Mouse (Mus musculus): ENCODE results near the gene Gm13694. TPM values are rescaled to one million over a fixed set of nuclear protein-coding genes. Genes with fewer than 3 reads are reported as not detected.
A peak's percentile ranks its signal among the peaks of the same experiment; 100 is the strongest.
"Not testable (repeated sequence)": the region's sequence is repeated elsewhere in the genome, so short reads cannot be mapped to it uniquely, and the experiment has no call there.

Gene Gm13694
- total RNA-seq, 2 experiments from 2014 or later: 2.0 to 2.1 TPM

GRCm38 (mm10) chr2:84008913-84009312 lies 30.2 kb downstream of the Gm13694 start:
- no peak for TF ChIP-seq CTCF (conservative IDR thresholded peaks at IDR 0.05)
- DNase-seq (ENCODE audit: low spot score in 2 of 2): peak; percentile 54 to 70
- H3K4me3 ChIP-seq: no peak overlapping the region
- H3K27ac ChIP-seq: peak overlapping the region; percentile 88

GRCm38 (mm10) chr2:84009818-84010217 lies 31.1 kb downstream of the Gm13694 start:
- Histone ChIP-seq H3K27ac (peak overlapping the region; percentile 88), H3K4me3 (no peak overlapping the region)
- no peak for TF ChIP-seq CTCF (conservative IDR thresholded peaks at IDR 0.05)
- DNase-seq (ENCODE audit: low spot score in 2 of 2): no peak

- no peak overlapping the region for H3K4me3 ChIP-seq
- no peak for DNase-seq (ENCODE audit: low spot score in 2 of 2)
- TF ChIP-seq CTCF (conservative IDR thresholded peaks at IDR 0.05): no peak
- H3K27ac ChIP-seq: no peak overlapping the region
Observed at GRCm38 (mm10) chr2:84014572-84014971, 35.8 kb downstream of the Gm13694 start.

GRCm38 (mm10) chr2:84016291-84016690 lies 37.6 kb downstream of the Gm13694 start:
- H3K4me3 ChIP-seq; DNase-seq (ENCODE audit: low spot score in 2 of 2); H3K27ac ChIP-seq: not testable (repeated sequence)

- no peak overlapping the region for H3K27ac ChIP-seq
- TF ChIP-seq CTCF (conservative IDR thresholded peaks at IDR 0.05): no peak
- H3K4me3 ChIP-seq: no peak overlapping the region
- no peak for DNase-seq (ENCODE audit: low spot score in 2 of 2)
Observed at GRCm38 (mm10) chr2:84018330-84018729, 39.6 kb downstream of the Gm13694 start.

- no peak for TF ChIP-seq CTCF (conservative IDR thresholded peaks at IDR 0.05)
Observed at GRCm38 (mm10) chr2:84019519-84020305, 41.0 kb downstream of the Gm13694 start.

GRCm38 (mm10) chr2:84021930-84022329 lies 43.2 kb downstream of the Gm13694 start:
- no peak for DNase-seq (ENCODE audit: low spot score in 2 of 2)
- H3K4me3 ChIP-seq: no peak overlapping the region
- TF ChIP-seq CTCF (conservative IDR thresholded peaks at IDR 0.05): no peak
- H3K27ac ChIP-seq: no peak overlapping the region

More at GRCm38 (mm10) chr2:84019519-84020305, 41.0 kb downstream of the Gm13694 start:
- Histone ChIP-seq H3K27ac (no peak overlapping the region), H3K4me3 (no peak overlapping the region)
- no peak for DNase-seq (ENCODE audit: low spot score in 2 of 2)

GRCm38 (mm10) chr2:84022905-84023304 lies 44.2 kb downstream of the Gm13694 start:
- no peak for DNase-seq (ENCODE audit: low spot score in 2 of 2)
- H3K4me3 ChIP-seq: no peak overlapping the region
- H3K27ac ChIP-seq: 0 out of 2 replicates have a peak overlapping the region, but pooled peaks have one; percentile 0
- no peak for TF ChIP-seq CTCF (conservative IDR thresholded peaks at IDR 0.05)

- H3K27ac ChIP-seq: 0 out of 2 replicates have a peak overlapping the region, but pooled peaks have one; percentile 0
- no peak for TF ChIP-seq CTCF (conservative IDR thresholded peaks at IDR 0.05)
Observed at GRCm38 (mm10) chr2:84023319-84023718, 44.6 kb downstream of the Gm13694 start.

GRCm38 (mm10) chr2:84025217-84025616 lies 46.5 kb downstream of the Gm13694 start:
- peak overlapping the region; percentile 64; the same call in 1 of the 2 replicates for H3K27ac ChIP-seq
- no peak for TF ChIP-seq CTCF (conservative IDR thresholded peaks at IDR 0.05)
- DNase-seq (ENCODE audit: low spot score in 2 of 2): peak in 1 of 2 experiments; percentile 26

More at GRCm38 (mm10) chr2:84023319-84023718, 44.6 kb downstream of the Gm13694 start:
- H3K4me3 ChIP-seq: no peak overlapping the region
- DNase-seq (ENCODE audit: low spot score in 2 of 2): no peak

More at GRCm38 (mm10) chr2:84025217-84025616, 46.5 kb downstream of the Gm13694 start:
- H3K4me3 ChIP-seq: no peak overlapping the region

Other genes with a start within 250 kb of the Gm13694 start
- gene Fam171b, start 166.3 kb upstream of the Gm13694 start, total RNA-seq (2021): 100 to 1,000 TPM; 196 to 206 TPM
- gene Zswim2, start 37.7 kb upstream of the Gm13694 start, total RNA-seq (2021): not detected
- gene Gm13698, start 23.2 kb upstream of the Gm13694 start, total RNA-seq (2021): 1 to 10 TPM; 2.0 to 2.1 TPM
- 1 to 10 TPM; 2.0 to 2.1 TPM for gene Gm13693, start 17.4 kb upstream of the Gm13694 start, total RNA-seq (2021)
- not detected for gene Gm13695, start 11.6 kb upstream of the Gm13694 start, total RNA-seq (2021)
- gene Gm13696, start 5.8 kb upstream of the Gm13694 start, total RNA-seq (2021): 1 to 10 TPM; 2.0 to 2.1 TPM
- 1 to 10 TPM; 2.0 to 2.1 TPM for gene Gm13697, start 5.8 kb downstream of the Gm13694 start, total RNA-seq (2021)
- 1 to 10 TPM; 2.0 to 2.1 TPM for gene Gm13691, start 11.6 kb downstream of the Gm13694 start, total RNA-seq (2021)

Data from layer of hippocampus, adult 2 months (tissue).